Mouse (Mus musculus) heart, embryonic 14.5 days (tissue): ENCODE measurements around the gene Hint1. TPM values are rescaled to one million over a fixed set of nuclear protein-coding genes. Genes with fewer than 3 reads are reported as not detected.
"Not testable (repeated sequence)": the region's sequence is repeated elsewhere in the genome, so short reads cannot be mapped to it uniquely, and the experiment has no call there.

Experiments used
- ATAC-seq: fragments of 200-750 bp; cut with Nextera tagmentation; 2 replicates; pipeline ENCODE4 v1.8.0; 2017; ENCODE audit warnings: low read depth, moderate TSS enrichment; ENCODE audit not compliant: insufficient number of reproducible peaks, insufficient read depth, low FRiP score
- H3K27ac ChIP-seq, 2 experiments: fragments of 200-500 bp in 1 of 2; fragments of 300-500 bp in 1 of 2; sonication (generic) in 1 of 2; replicated peaks in 1 of 2; 2 replicates each; pipeline ENCODE4 v1.5.1; 2012 to 2014; ENCODE audit warnings: low read depth in 2 of 2, low read length in 2 of 2, control low read depth in 1 of 2, mild to moderate bottlenecking in 1 of 2, mixed read lengths in 1 of 2; ENCODE audit not compliant: control insufficient read depth in 1 of 2, insufficient read depth in 1 of 2
- H3K27me3 ChIP-seq: fragments of 300-500 bp; sonication (generic); 2 replicates; pipeline ENCODE4 v1.6.1; 2014; ENCODE audit warnings: mild to moderate bottlenecking, low read length, control low read depth; ENCODE audit not compliant: control insufficient read depth, insufficient read depth
- H3K36me3 ChIP-seq: fragments of 300-500 bp; sonication (generic); 2 replicates; pipeline ENCODE4 v1.6.1; 2014; ENCODE audit warnings: mild to moderate bottlenecking, control low read depth, low read length, mixed read lengths; ENCODE audit not compliant: control insufficient read depth, insufficient read depth
- H3K4me1 ChIP-seq, 2 experiments: fragments of 200-500 bp in 1 of 2; fragments of 300-500 bp in 1 of 2; sonication (generic) in 1 of 2; 2 replicates each; pipeline ENCODE4 v1.6.1; 2012 to 2014; ENCODE audit warnings: low read length in 2 of 2, control low read depth in 1 of 2, mixed read lengths in 1 of 2; ENCODE audit not compliant: control insufficient read depth in 2 of 2, insufficient read depth in 2 of 2
- H3K4me2 ChIP-seq: fragments of 300-500 bp; sonication (generic); 2 replicates; pipeline ENCODE4 v1.6.1; 2014; ENCODE audit warnings: mild to moderate bottlenecking, low read length
- H3K4me3 ChIP-seq, 2 experiments: fragments of 200-500 bp in 1 of 2; fragments of 300-500 bp in 1 of 2; sonication (generic) in 1 of 2; 2 replicates each; pipeline ENCODE4 v1.5.1; 2012 to 2014; ENCODE audit warnings: low read length in 2 of 2, mild to moderate bottlenecking in 2 of 2, control low read depth in 1 of 2, low read depth in 1 of 2, moderate library complexity in 1 of 2; ENCODE audit not compliant: control insufficient read depth in 1 of 2, insufficient read depth in 1 of 2
- H3K9ac ChIP-seq: fragments of 300-500 bp; sonication (generic); 2 replicates; pipeline ENCODE4 v1.6.1; 2014; ENCODE audit warnings: mild to moderate bottlenecking, low read length
- H3K9me3 ChIP-seq: fragments of 300-500 bp; sonication (generic); 2 replicates; pipeline ENCODE4 v1.6.1; 2016; ENCODE audit warnings: low read length, control low read depth; ENCODE audit not compliant: control insufficient read depth
- WGBS: fragments of 180-500 bp; shearing (Covaris S2); extraction: QIAGEN DNeasy Blood & Tissue Kit; methylation state at CpG from one replicate; pipeline ENCODE4 v1.1.7; 2014; 5-methylcytosine and 5-hydroxymethylcytosine counted together
- polyA plus RNA-seq: library from polyadenylated mRNA; unstranded; fragments of >200 nt; fragmentation: Nextera tagmentation; extraction: Ambion mirVana; gene quantifications from 2 replicates; pipeline ENCODE4 v1.2.1, GENCODE M21; 2014

Hint1 gene
- polyA plus RNA-seq, 1 experiment from 2014 or later = 753 TPM

DNA sequence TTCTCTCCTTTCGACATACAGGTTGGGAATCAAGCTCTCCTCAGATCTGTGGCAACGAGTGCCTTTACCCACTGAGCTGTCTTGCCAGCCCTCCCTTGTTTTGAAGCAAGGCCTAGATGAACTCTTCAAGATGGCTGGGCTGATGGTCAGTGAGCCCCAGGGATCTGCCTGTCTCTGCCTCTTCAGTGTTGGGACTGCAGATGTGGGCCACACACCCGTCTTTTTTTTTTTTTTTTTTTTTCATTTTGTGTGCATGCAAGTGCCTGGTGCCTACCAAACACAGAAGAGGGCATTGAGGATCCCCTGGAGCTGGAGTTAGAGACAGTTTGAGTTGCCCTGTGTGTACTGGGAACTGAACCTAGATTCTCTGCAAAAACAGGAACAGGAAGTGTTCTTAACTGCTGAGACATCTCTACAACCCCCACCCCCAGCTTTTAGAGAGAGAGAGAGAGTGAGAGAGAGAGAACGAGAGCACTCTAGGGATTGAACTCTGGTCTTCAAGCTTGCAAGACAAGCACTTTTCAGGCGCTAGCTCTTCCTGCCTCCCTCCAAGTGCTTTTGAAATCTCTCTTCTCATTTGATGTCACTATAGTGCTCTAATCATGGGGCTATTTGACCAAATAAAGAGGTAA, 18.1 kb downstream of the Hint1 start:
- H3K36me3 ChIP-seq = no peaks in the 10 kb centered on the region
- 0 out of 4 replicates have a peak overlapping the region, but pooled peaks of 1 of the 2 experiments have one; percentile 2 for H3K27ac ChIP-seq
- peaks cover 33 to 43% of the 10 kb centered on the region in 2 experiments for H3K4me1 ChIP-seq
- no peak overlapping the region for H3K9ac ChIP-seq
- no peak overlapping the region for H3K4me3 ChIP-seq
- no peak for ATAC-seq
- H3K27me3 ChIP-seq = no peaks in the 10 kb centered on the region
- WGBS = 87% methylated on average over 5 of the region's 5 CpGs
- H3K4me2 ChIP-seq = no peak overlapping the region
- no peaks in the 10 kb centered on the region for H3K9me3 ChIP-seq

DNA sequence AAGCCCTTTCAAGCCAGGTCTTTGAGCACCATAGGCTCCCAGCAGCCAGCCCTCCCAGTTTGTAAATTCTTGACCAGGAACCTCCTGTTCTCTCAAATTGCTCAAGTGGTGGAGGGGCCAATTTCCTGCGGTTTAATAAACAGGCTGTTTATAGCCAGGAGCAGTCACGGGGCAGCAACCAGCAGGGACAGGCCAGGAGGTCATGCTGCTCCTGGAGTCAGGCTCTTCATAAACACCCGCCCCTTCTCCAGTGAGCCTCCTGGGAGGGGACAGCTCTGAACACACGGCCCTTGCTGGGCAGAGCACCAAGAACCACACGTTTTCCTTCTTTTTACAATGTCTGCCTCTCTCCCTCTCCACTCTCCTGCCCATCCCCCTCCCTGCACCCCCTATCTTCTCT, 18.8 kb downstream of the Hint1 start:
- 12% methylated on average over 5 of the region's 5 CpGs for WGBS
- no peaks in the 10 kb centered on the region for H3K9me3 ChIP-seq
- H3K4me1 ChIP-seq = peaks cover 30 to 38% of the 10 kb centered on the region in 2 experiments
- 0 out of 4 replicates have a peak overlapping the region, but pooled peaks of 1 of the 2 experiments have one; percentile 2 for H3K27ac ChIP-seq
- no peak overlapping the region for H3K4me3 ChIP-seq
- no peaks in the 10 kb centered on the region for H3K36me3 ChIP-seq
- no peaks in the 10 kb centered on the region for H3K27me3 ChIP-seq
- peak; percentile 52; the same call in 1 of the 2 replicates for ATAC-seq
- no peak overlapping the region; the same call in 1 of the 2 replicates for H3K4me2 ChIP-seq
- no peak overlapping the region for H3K9ac ChIP-seq

- WGBS = 92% methylated on average over 2 of the region's 2 CpGs
- no peak overlapping the region for H3K4me3 ChIP-seq
- no peak overlapping the region for H3K9ac ChIP-seq
- H3K27me3 ChIP-seq = no peaks in the 10 kb centered on the region
- H3K4me1 ChIP-seq = peaks cover 26 to 34% of the 10 kb centered on the region in 2 experiments
- no peak for ATAC-seq
- no peaks in the 10 kb centered on the region for H3K9me3 ChIP-seq
- no peak overlapping the region for H3K27ac ChIP-seq
- H3K36me3 ChIP-seq = no peaks in the 10 kb centered on the region
- H3K4me2 ChIP-seq = no peak overlapping the region; the same call in 1 of the 2 replicates
Measured at GRCm38 (mm10) chr11:54885406-54885805, 19.2 kb downstream of the Hint1 start.

DNA sequence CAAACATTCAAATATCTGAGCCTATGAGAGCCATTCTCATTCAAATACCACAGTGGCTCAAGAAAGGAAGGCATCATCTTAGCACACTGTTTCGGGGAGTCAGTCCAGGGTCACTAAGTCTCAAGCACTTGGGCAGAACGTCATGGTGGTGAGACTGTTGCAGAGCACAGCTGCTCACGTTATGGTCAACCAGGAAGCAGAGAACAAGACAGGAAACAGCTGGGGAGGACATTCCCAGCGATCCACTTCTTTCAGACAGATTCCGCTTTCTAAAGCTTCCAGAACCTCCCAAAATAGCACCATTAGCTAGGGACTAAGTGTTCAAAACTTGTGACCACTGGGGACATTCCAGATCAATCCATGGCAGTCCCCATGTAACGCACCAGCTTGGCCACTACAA, 21.7 kb downstream of the Hint1 start:
- WGBS = 66% methylated on average over 6 of the region's 6 CpGs

DNA sequence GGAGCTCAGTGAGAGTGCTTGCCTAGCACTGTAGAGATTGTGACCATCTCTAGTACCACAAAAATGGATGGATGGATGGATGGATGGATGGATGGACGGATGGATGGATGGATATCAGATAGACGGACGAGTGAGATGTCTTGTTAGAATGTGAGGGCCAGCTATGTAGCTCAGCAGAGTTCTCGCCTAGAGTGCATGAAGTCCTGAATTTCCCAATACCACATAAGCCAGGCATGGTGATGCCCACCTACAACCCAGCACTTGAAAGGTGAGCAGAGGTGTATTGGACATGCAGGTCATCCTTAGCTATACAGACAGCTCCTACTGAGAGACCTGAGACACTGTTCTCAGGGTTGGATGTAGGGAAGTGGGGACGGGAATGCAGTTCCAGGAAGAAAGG, 25.2 kb downstream of the Hint1 start:
- Histone ChIP-seq H3K27ac (no peak overlapping the region), H3K27me3 (no peaks in the 10 kb centered on the region), H3K36me3 (no peaks in the 10 kb centered on the region), H3K9ac (no peak overlapping the region), H3K4me3 (no peak overlapping the region), H3K4me2 (no peak overlapping the region), H3K4me1 (no peaks in the 10 kb centered on the region), H3K9me3 (no peaks in the 10 kb centered on the region)
- 86% methylated on average over 5 of the region's 5 CpGs for WGBS
- ATAC-seq = no peak

More for the DNA sequence above, 21.7 kb downstream of the Hint1 start:
- Histone ChIP-seq H3K4me3 (no peak overlapping the region), H3K9me3 (no peaks in the 10 kb centered on the region), H3K4me1 (peaks cover 10% of the 10 kb centered on the region in 2 experiments), H3K9ac (no peak overlapping the region), H3K27ac (no peak overlapping the region), H3K4me2 (no peak overlapping the region), H3K27me3 (no peaks in the 10 kb centered on the region), H3K36me3 (no peaks in the 10 kb centered on the region)
- no peak for ATAC-seq

GRCm38 (mm10) chr11:54892091-54892490, 25.9 kb downstream of the Hint1 start:
- Histone ChIP-seq H3K4me3 (no peak overlapping the region), H3K4me2 (no peak overlapping the region), H3K36me3 (no peaks in the 10 kb centered on the region), H3K9me3 (no peaks in the 10 kb centered on the region), H3K27me3 (no peaks in the 10 kb centered on the region), H3K9ac (no peak overlapping the region), H3K4me1 (no peaks in the 10 kb centered on the region), H3K27ac (no peak overlapping the region)
- ATAC-seq = no peak
- 63% methylated on average over 7 of the region's 7 CpGs for WGBS

DNA sequence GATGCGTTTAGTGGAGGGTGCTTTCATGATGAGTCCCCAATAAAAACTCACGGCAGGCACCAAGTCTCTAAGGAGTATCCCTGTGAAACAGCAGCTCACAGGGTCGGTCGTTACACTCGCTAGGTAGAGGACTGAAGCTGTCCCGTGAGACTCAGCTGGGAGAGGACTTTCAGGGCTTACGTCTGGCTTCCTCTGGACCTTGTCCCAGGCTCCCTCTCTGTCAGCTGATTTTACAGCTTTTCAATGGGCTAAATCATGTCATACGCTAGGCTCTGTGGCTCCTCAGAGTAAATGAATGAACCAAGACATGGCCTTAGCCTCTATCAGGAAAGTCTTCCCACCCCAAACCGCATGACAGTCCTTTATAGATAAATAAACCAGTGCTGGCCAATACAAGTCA, 28.4 kb downstream of the Hint1 start:
- WGBS = 70% methylated on average over 9 of the region's 9 CpGs
- H3K36me3 ChIP-seq = no peaks in the 10 kb centered on the region
- no peaks in the 10 kb centered on the region for H3K9me3 ChIP-seq
- H3K4me3 ChIP-seq = no peak overlapping the region
- H3K4me2 ChIP-seq = no peak overlapping the region
- no peaks in the 10 kb centered on the region for H3K27me3 ChIP-seq
- no peak for ATAC-seq
- H3K9ac ChIP-seq = no peak overlapping the region
- no peak overlapping the region for H3K27ac ChIP-seq
- H3K4me1 ChIP-seq = no peaks in the 10 kb centered on the region

GRCm38 (mm10) chr11:54896646-54897045, 30.5 kb downstream of the Hint1 start:
- H3K9ac ChIP-seq, H3K9me3 ChIP-seq, ATAC-seq, H3K27ac ChIP-seq, H3K4me2 ChIP-seq, H3K36me3 ChIP-seq, H3K4me3 ChIP-seq, H3K27me3 ChIP-seq, H3K4me1 ChIP-seq: not testable (repeated sequence)
- WGBS = 72% methylated on average over 3 of the region's 3 CpGs
